Mouse (Mus musculus): ENCODE measurements around the gene Tbc1d17. TPM values are rescaled to one million over a fixed set of nuclear protein-coding genes. Genes with fewer than 3 reads are reported as not detected.
A peak's percentile ranks its signal among the peaks of the same experiment; 100 is the strongest.

Gene Tbc1d17
- total and polyA plus RNA-seq, 2 experiments from 2014 or later, result 98.5 to 103 TPM

DNA sequence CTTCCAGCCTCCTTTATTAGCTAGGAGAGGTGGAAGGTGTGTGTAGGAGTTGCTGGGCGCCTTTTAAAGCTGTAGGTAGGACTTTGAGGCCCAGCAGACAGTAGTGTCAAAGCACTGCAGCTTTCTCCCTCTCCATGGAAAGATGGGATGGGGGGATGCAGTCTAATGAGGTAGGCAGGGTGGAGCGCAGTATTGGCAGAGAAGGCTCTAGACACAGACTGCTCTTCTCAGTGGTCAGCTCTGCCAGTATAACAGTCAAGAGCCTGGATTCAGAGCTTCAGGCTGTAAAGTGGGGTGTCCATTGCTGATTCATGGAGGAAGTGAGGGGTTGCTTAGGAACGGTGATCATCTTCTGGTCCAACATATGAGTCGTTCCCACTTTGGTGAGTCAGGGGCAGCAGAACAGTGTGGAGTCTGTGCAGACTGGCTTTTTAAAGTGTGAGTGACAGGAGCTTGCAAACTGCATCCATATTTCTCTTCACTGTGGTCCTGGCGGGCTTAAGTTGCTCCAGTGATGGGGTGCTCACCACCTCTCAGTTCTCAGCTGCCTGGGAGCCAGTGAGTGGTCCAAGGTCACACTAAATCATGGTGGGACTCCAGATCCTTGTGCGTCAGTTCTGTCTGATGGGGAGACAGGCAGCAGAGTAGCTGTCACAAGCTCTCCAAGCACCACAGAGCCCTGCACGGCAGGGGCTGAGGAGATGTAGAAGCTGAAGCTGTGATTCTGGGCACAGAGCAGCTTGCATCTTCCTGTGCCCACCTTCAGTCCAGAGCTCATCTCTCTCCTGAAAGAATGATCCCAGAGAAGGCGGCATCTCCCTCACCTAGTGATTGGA, 2.1 kb upstream of the Tbc1d17 start:
- 80% methylated on average over 8 of the region's 8 CpGs for WGBS
- peaks cover 16% of the 10 kb centered on the region for H3K36me3 ChIP-seq (ENCODE audit: insufficient read depth, low read length)

DNA sequence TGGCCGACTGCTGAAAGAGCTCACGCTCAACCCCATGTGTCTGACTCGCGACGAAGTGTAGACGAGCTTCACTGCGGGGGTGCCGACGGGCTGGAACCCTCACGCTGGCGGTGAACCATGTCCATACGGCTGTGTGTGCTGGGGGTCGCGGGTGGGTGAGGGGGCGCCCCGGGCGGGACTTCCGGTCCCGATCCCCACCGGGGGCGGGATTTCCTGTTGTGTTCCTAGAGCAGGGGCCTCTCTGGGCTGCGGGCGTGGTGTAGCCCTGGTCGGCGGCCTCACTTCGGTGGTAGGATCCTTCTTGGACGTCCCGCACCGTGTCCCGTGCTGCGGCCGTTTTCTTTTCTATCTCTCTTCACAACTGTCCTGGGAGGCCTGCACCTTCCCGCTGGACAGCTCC, 1.3 kb upstream of the Tbc1d17 start:
- peak; percentile 14; the same call in 1 of the 2 replicates for TF ChIP-seq CTCF (IDR thresholded peaks at IDR 0.05; ENCODE audit: low read depth)
- ATAC-seq (peak; percentile 46), DNase-seq (ENCODE audit: low spot score) (peak; percentile 91)
- H3K4me3 ChIP-seq (ENCODE audit: low read length), result peak overlapping the region; percentile 73
- peaks cover 24% of the 10 kb centered on the region for H3K36me3 ChIP-seq (ENCODE audit: insufficient read depth, low read length)
- no peaks in the 10 kb centered on the region for H3K27me3 ChIP-seq (ENCODE audit: insufficient read depth, low read length)
- H3K9me3 ChIP-seq (ENCODE audit: low read length), result no peaks in the 10 kb centered on the region
- H3K9ac ChIP-seq (replicated peaks; ENCODE audit: low read length), result peak overlapping the region; percentile 84
- WGBS, result under 1% methylated on average over 31 of the region's 33 CpGs
- peaks cover 18% of the 10 kb centered on the region; the same call in 1 of the 2 replicates for H3K4me1 ChIP-seq (ENCODE audit: insufficient read depth, low read length)
- H3K4me2 ChIP-seq (ENCODE audit: low read depth, low read length), result peak overlapping the region; percentile 83
- peak overlapping the region; percentile 99 for H3K27ac ChIP-seq

More for the DNA sequence above, 2.1 kb upstream of the Tbc1d17 start:
- H3K27ac ChIP-seq, result peak overlapping the region; percentile 99
- H3K4me3 ChIP-seq (ENCODE audit: low read length), result peak overlapping the region; percentile 73
- no peak for ATAC-seq
- DNase-seq (ENCODE audit: low spot score), result no peak
- H3K4me1 ChIP-seq (ENCODE audit: insufficient read depth, low read length), result peaks cover 22% of the 10 kb centered on the region; the same call in 1 of the 2 replicates
- no peaks in the 10 kb centered on the region for H3K27me3 ChIP-seq (ENCODE audit: insufficient read depth, low read length)
- no peaks in the 10 kb centered on the region for H3K9me3 ChIP-seq (ENCODE audit: low read length)
- peak overlapping the region; percentile 84 for H3K9ac ChIP-seq (replicated peaks; ENCODE audit: low read length)
- peak overlapping the region; percentile 83 for H3K4me2 ChIP-seq (ENCODE audit: low read depth, low read length)
- no peak for TF ChIP-seq CTCF (IDR thresholded peaks at IDR 0.05; ENCODE audit: low read depth)

DNA sequence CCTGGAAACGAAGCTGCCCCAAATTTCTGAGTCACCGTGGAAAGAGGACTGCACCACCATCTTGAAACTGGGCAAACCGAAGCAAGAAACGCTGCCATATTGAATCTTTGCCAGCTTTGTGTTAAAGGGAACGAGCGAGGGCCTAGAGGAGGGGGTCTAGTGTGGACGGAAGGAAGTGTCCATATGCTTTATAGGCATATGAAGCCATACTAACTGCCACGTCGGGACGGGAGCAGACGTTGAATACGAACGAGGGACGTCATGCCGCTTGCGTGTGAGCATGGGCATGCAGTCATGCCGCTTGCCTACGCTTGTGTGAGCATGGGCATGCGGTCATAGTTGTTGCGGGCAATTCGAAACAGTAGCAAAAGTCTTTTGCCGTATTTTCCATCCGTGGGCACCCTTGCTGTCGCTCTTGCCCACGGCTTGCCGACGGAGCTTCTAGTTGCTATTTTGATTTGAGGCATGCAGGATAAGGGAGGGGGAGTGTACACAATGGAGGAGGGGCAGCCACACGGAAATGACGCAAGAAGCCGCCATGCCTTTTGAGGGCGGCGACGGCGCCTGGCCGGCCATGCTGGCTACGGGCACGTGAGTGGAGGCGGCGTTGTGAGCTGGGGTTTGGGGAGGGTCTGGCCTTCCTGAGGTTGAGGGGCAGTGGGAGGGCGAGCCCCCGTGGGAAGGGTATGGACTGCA, 685 bp upstream of the Tbc1d17 start:
- Histone ChIP-seq H3K4me1 (ENCODE audit: insufficient read depth, low read length) (peaks cover 16% of the 10 kb centered on the region; the same call in 1 of the 2 replicates), H3K9ac (replicated peaks; ENCODE audit: low read length) (peak overlapping the region; percentile 84), H3K27me3 (ENCODE audit: insufficient read depth, low read length) (no peaks in the 10 kb centered on the region), H3K4me2 (ENCODE audit: low read depth, low read length) (peak overlapping the region; percentile 83), H3K27ac (peak overlapping the region; percentile 99), H3K4me3 (ENCODE audit: low read length) (peak overlapping the region; percentile 73), H3K9me3 (ENCODE audit: low read length) (no peaks in the 10 kb centered on the region), H3K36me3 (ENCODE audit: insufficient read depth, low read length) (peaks cover 30% of the 10 kb centered on the region)
- under 1% methylated on average over 39 of the region's 41 CpGs for WGBS
- peak; percentile 77 for ATAC-seq
- peak; percentile 97 for DNase-seq (ENCODE audit: low spot score)
- TF ChIP-seq CTCF (IDR thresholded peaks at IDR 0.05; ENCODE audit: low read depth), result no peak

DNA sequence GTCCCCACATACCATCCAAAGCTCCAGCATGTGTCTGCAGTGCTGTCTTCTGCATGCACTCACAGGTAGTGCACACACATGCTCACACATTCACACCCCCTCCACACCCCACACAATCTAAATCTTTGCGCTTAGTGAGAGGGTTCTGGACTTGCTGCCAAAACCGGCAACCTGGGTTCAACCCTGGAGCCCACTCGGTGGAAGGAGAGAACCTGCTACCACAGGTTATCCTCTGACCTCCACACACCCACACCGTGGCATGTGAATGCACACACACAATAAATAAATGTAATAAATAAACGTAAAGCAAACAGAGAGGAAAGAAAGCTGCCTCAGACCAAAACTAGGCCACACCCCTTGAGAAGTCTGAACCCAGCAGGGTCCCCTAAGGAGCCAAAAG, 1.1 kb downstream of the Tbc1d17 start:
- DNase-seq (ENCODE audit: low spot score) (no peak), ATAC-seq (no peak)
- TF ChIP-seq CTCF (IDR thresholded peaks at IDR 0.05; ENCODE audit: low read depth), result no peak
- Histone ChIP-seq H3K4me3 (ENCODE audit: low read length) (peak overlapping the region; percentile 73), H3K36me3 (ENCODE audit: insufficient read depth, low read length) (peaks cover 44% of the 10 kb centered on the region), H3K9me3 (ENCODE audit: low read length) (no peaks in the 10 kb centered on the region), H3K4me1 (ENCODE audit: insufficient read depth, low read length) (peaks cover 16% of the 10 kb centered on the region; the same call in 1 of the 2 replicates), H3K4me2 (ENCODE audit: low read depth, low read length) (peak overlapping the region; percentile 82), H3K27me3 (ENCODE audit: insufficient read depth, low read length) (no peaks in the 10 kb centered on the region), H3K9ac (replicated peaks; ENCODE audit: low read length) (peak overlapping the region; percentile 50), H3K27ac (peak overlapping the region; percentile 99; the same call in 1 of the 2 replicates)
- WGBS, result 79% methylated on average over 5 of the region's 5 CpGs

DNA sequence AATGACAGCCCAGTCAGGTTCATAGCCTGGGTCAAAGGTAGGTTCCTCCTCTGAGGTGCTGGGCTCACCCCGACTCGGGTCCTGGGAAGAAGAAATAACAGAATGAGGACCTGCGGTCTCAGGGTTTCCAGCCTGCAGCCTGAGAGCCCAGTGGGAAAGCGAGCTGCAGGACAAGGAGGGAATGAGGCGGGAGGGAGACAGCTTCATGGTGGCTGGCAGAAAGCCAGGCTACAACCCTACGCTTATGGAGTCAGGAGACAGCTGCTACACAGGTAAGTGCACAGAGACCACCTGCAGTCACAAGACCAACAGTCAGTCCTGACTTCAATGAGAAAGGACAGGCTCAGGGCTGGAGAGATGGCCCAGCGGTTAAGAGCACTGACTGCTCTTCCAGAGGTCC, 2.1 kb downstream of the Tbc1d17 start:
- H3K27me3 ChIP-seq (ENCODE audit: insufficient read depth, low read length), result no peaks in the 10 kb centered on the region

DNA sequence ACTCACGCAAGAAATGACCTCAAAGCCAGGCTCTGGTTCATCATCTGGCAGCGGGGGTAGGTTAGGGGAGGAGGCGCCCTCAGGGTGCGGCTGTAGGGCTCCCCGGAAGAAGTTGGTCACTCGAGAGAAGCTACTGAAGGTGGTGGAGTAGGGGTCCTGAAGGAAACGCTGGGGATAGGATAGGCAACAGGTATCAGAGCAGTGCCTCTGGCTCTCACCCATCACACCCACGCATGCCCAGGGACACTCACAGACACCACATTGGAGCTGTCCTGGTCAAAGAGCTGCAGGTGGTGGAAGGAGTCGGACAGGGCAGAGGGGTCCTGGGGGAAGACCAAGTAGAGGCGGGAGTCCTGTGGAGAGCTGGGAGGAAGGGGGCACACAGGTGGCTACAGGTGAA, 3.9 kb downstream of the Tbc1d17 start:
- Histone ChIP-seq H3K27me3 (ENCODE audit: insufficient read depth, low read length) (no peaks in the 10 kb centered on the region), H3K4me2 (ENCODE audit: low read depth, low read length) (no peak overlapping the region), H3K27ac (no peak overlapping the region), H3K9me3 (ENCODE audit: low read length) (no peaks in the 10 kb centered on the region), H3K4me3 (ENCODE audit: low read length) (no peak overlapping the region), H3K4me1 (ENCODE audit: insufficient read depth, low read length) (peaks cover 7% of the 10 kb centered on the region; the same call in 1 of the 2 replicates), H3K36me3 (ENCODE audit: insufficient read depth, low read length) (peaks cover 47% of the 10 kb centered on the region), H3K9ac (replicated peaks; ENCODE audit: low read length) (no peak overlapping the region)
- WGBS, result 92% methylated on average over 10 of the region's 10 CpGs
- ATAC-seq (no peak), DNase-seq (ENCODE audit: low spot score) (no peak)
- TF ChIP-seq CTCF (IDR thresholded peaks at IDR 0.05; ENCODE audit: low read depth), result no peak

More for the DNA sequence above, 2.1 kb downstream of the Tbc1d17 start:
- Histone ChIP-seq H3K9me3 (ENCODE audit: low read length) (no peaks in the 10 kb centered on the region), H3K4me3 (ENCODE audit: low read length) (no peak overlapping the region), H3K4me1 (ENCODE audit: insufficient read depth, low read length) (peaks cover 16% of the 10 kb centered on the region; the same call in 1 of the 2 replicates), H3K9ac (replicated peaks; ENCODE audit: low read length) (no peak overlapping the region), H3K4me2 (ENCODE audit: low read depth, low read length) (no peak overlapping the region), H3K36me3 (ENCODE audit: insufficient read depth, low read length) (peaks cover 47% of the 10 kb centered on the region), H3K27ac (no peak overlapping the region)
- DNase-seq (ENCODE audit: low spot score) (no peak), ATAC-seq (no peak)
- TF ChIP-seq CTCF (IDR thresholded peaks at IDR 0.05; ENCODE audit: low read depth), result no peak
- WGBS, result 86% methylated on average over 7 of the region's 7 CpGs

All from hindbrain, postnatal 0 days (tissue).